Mouse (Mus musculus) heart, embryonic 14.5 days (tissue): ENCODE data around the gene Olfr728. TPM values are rescaled to one million over a fixed set of nuclear protein-coding genes. Genes with fewer than 3 reads are reported as not detected.

Source experiments
- ATAC-seq: fragments of 200-750 bp; cut with Nextera tagmentation; 2 replicates; pipeline ENCODE4 v1.8.0; 2017; ENCODE audit warnings: low read depth, moderate TSS enrichment; ENCODE audit not compliant: insufficient number of reproducible peaks, insufficient read depth, low FRiP score
- H3K27ac ChIP-seq, 2 experiments: fragments of 200-500 bp in 1 of 2; fragments of 300-500 bp in 1 of 2; sonication (generic) in 1 of 2; replicated peaks in 1 of 2; 2 replicates each; pipeline ENCODE4 v1.5.1; 2012 to 2014; ENCODE audit warnings: low read depth in 2 of 2, low read length in 2 of 2, control low read depth in 1 of 2, mild to moderate bottlenecking in 1 of 2, mixed read lengths in 1 of 2; ENCODE audit not compliant: control insufficient read depth in 1 of 2, insufficient read depth in 1 of 2
- H3K27me3 ChIP-seq: fragments of 300-500 bp; sonication (generic); 2 replicates; pipeline ENCODE4 v1.6.1; 2014; ENCODE audit warnings: mild to moderate bottlenecking, low read length, control low read depth; ENCODE audit not compliant: control insufficient read depth, insufficient read depth
- H3K36me3 ChIP-seq: fragments of 300-500 bp; sonication (generic); 2 replicates; pipeline ENCODE4 v1.6.1; 2014; ENCODE audit warnings: mild to moderate bottlenecking, control low read depth, low read length, mixed read lengths; ENCODE audit not compliant: control insufficient read depth, insufficient read depth
- H3K4me1 ChIP-seq, 2 experiments: fragments of 200-500 bp in 1 of 2; fragments of 300-500 bp in 1 of 2; sonication (generic) in 1 of 2; 2 replicates each; pipeline ENCODE4 v1.6.1; 2012 to 2014; ENCODE audit warnings: low read length in 2 of 2, control low read depth in 1 of 2, mixed read lengths in 1 of 2; ENCODE audit not compliant: control insufficient read depth in 2 of 2, insufficient read depth in 2 of 2
- H3K4me2 ChIP-seq: fragments of 300-500 bp; sonication (generic); 2 replicates; pipeline ENCODE4 v1.6.1; 2014; ENCODE audit warnings: mild to moderate bottlenecking, low read length
- H3K4me3 ChIP-seq, 2 experiments: fragments of 200-500 bp in 1 of 2; fragments of 300-500 bp in 1 of 2; sonication (generic) in 1 of 2; 2 replicates each; pipeline ENCODE4 v1.5.1; 2012 to 2014; ENCODE audit warnings: low read length in 2 of 2, mild to moderate bottlenecking in 2 of 2, control low read depth in 1 of 2, low read depth in 1 of 2, moderate library complexity in 1 of 2; ENCODE audit not compliant: control insufficient read depth in 1 of 2, insufficient read depth in 1 of 2
- H3K9ac ChIP-seq: fragments of 300-500 bp; sonication (generic); 2 replicates; pipeline ENCODE4 v1.6.1; 2014; ENCODE audit warnings: mild to moderate bottlenecking, low read length
- H3K9me3 ChIP-seq: fragments of 300-500 bp; sonication (generic); 2 replicates; pipeline ENCODE4 v1.6.1; 2016; ENCODE audit warnings: low read length, control low read depth; ENCODE audit not compliant: control insufficient read depth
- WGBS: fragments of 180-500 bp; shearing (Covaris S2); extraction: QIAGEN DNeasy Blood & Tissue Kit; methylation state at CpG from one replicate; pipeline ENCODE4 v1.1.7; 2014; 5-methylcytosine and 5-hydroxymethylcytosine counted together
- polyA plus RNA-seq: library from polyadenylated mRNA; unstranded; fragments of >200 nt; fragmentation: Nextera tagmentation; extraction: Ambion mirVana; gene quantifications from 2 replicates; pipeline ENCODE4 v1.2.1, GENCODE M21; 2014

Olfr728 gene
- polyA plus RNA-seq: not detected in 2 replicates

DNA sequence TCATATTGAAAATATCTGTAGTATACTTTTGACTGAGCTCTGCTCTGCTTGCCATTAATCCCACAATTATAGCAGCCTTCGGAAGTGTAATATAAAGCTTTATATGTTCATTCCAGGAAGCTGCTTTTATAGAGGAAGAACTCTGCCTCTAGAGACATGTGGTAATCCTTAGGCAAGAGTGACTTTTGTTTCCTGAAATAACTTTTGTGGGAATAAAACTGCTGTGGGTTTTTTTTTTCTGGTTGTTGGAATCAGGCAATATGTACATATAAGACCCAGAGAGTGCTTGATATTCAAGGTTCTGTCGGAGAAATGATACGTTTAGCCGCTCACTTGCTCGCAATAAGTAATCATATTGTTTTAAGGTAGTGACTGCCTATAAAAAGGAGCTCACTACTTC, at the start of gene Olfr728:
TSS of gene Olfr728 (minus strand) at position 101 of the 400 bp plus-strand sequence.
- H3K27ac ChIP-seq: no peak within 1 kb of the TSS
- no peak within 1 kb of the TSS for H3K4me2 ChIP-seq
- H3K9me3 ChIP-seq: no peaks in the 10 kb centered on the region
- H3K9ac ChIP-seq: no peak within 1 kb of the TSS
- ATAC-seq: no peak
- H3K36me3 ChIP-seq: no peaks in the 10 kb centered on the region
- WGBS: 83% methylated on average over 5 of the region's 5 CpGs
- no peak within 1 kb of the TSS for H3K4me3 ChIP-seq
- H3K27me3 ChIP-seq: no peaks in the 10 kb centered on the region
- no peaks in the 10 kb centered on the region for H3K4me1 ChIP-seq

DNA sequence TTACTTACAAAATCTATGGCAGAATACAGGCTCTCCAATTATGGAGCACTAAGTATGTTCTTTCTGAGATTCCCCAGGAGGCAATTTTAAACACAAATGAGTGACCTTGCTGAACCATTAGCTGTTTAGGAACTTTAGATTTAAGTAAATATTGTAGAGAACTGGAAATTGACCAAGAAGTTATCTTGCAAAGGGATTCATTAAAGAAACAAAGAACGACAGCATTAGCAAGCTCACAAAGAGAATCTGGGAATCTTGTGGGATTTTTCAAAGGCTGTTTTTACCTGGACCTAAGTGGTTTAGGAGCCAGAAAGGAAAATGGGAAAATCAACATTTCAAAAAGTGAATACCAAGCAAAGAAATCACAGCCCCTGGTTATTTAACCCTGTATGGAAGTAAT, 45.6 kb upstream of the Olfr728 start, which contains the start of gene Olfr730:
TSS of gene Olfr730 (minus strand) at position 101 of the 400 bp plus-strand sequence.
- no peaks in the 10 kb centered on the region for H3K4me1 ChIP-seq
- no peak for ATAC-seq
- 55% methylated on average over 1 of the region's 1 CpGs for WGBS

DNA sequence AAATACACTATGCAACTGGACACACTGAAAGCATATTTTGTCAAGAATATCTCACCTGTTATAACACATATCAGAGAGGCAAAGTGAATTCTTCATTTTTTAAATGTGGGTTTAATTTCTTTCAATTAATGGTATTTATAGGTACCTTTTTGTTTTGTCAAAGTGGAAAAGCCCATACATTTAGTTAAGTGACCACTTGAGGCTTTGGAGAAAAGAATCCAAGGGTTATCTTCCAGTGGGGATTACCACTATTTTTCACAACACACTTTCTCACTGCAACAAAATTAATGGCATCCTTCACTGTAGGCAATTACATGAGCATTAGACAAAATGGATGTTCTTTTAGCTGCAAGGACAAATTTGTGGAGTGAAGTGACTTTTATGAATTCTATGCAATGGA, 10.3 kb upstream of the Olfr728 start, which contains the start of gene Olfr729:
TSS of gene Olfr729 (minus strand) at position 101 of the 400 bp plus-strand sequence.
- no peaks in the 10 kb centered on the region for H3K36me3 ChIP-seq
- no peak within 1 kb of the TSS for H3K9ac ChIP-seq
- no peak within 1 kb of the TSS for H3K27ac ChIP-seq
- no peak within 1 kb of the TSS for H3K4me3 ChIP-seq
- no peak within 1 kb of the TSS for H3K4me2 ChIP-seq
- H3K4me1 ChIP-seq: no peaks in the 10 kb centered on the region
- no peaks in the 10 kb centered on the region for H3K27me3 ChIP-seq
- ATAC-seq: no peak
- no peaks in the 10 kb centered on the region for H3K9me3 ChIP-seq

More for the DNA sequence above, 45.6 kb upstream of the Olfr728 start, which contains the start of gene Olfr730:
- Histone ChIP-seq H3K4me3 (no peak within 1 kb of the TSS), H3K4me2 (no peak within 1 kb of the TSS), H3K9ac (no peak within 1 kb of the TSS), H3K27ac (no peak within 1 kb of the TSS), H3K27me3 (no peaks in the 10 kb centered on the region), H3K36me3 (no peaks in the 10 kb centered on the region), H3K9me3 (no peaks in the 10 kb centered on the region)

DNA sequence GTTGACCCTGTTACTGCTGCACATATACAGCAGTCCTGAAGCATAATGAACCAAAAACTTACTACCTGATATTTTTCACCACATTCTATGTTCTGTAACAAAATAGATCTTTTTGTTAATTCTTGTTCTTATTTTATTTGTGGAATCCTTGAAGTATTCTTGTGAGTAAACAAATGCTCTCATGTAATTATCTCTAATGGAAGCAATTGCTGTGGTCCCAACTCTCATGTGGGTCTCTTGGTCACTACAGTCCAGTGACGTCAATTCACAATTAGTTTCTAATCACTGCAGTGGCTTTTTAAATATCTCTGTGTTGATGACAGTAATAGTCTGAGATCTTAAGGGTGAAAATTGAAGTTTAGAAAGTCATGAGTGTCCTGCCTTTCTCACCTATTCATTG, 19.6 kb downstream of the Olfr728 start, which contains the start of gene Olfr727:
TSS of gene Olfr727 (plus strand) at position 301 of the 400 bp plus-strand sequence.
- ATAC-seq: no peak
- Histone ChIP-seq H3K4me2 (no peak within 1 kb of the TSS), H3K27me3 (no peaks in the 10 kb centered on the region), H3K9me3 (no peaks in the 10 kb centered on the region), H3K9ac (no peak within 1 kb of the TSS), H3K4me3 (no peak within 1 kb of the TSS), H3K36me3 (no peaks in the 10 kb centered on the region), H3K27ac (no peak within 1 kb of the TSS), H3K4me1 (no peaks in the 10 kb centered on the region)
- WGBS: 64% methylated on average over 1 of the region's 1 CpGs

DNA sequence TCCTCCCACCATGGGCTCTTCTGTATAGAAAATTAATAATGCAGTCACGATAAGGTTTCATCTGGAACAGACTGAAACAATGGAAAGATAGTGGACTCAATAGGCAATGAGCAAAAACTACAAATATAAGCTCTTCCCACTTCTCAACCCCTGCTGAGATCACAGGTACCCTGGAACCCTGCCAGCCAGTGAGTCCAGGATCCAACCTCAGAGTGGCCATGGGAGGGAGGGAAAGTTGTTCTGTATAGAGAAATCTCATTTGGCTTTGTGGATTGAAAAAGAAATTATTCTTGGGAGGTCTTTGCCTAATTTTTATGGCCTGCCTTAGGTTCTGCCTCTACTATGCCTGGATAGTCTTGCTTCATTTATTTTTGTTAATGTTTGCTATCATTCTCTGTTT, 51.6 kb downstream of the Olfr728 start, which contains the start of gene Olfr726:
TSS of gene Olfr726 (minus strand) at position 101 of the 400 bp plus-strand sequence.
- Histone ChIP-seq H3K9ac (no peak within 1 kb of the TSS), H3K27me3 (no peaks in the 10 kb centered on the region), H3K4me2 (no peak within 1 kb of the TSS), H3K27ac (no peak within 1 kb of the TSS), H3K4me3 (no peak within 1 kb of the TSS), H3K4me1 (no peaks in the 10 kb centered on the region), H3K36me3 (no peaks in the 10 kb centered on the region), H3K9me3 (no peaks in the 10 kb centered on the region)
- whole genome bisulfite sequencing: 56% methylated on average over 1 of the region's 1 CpGs
- no peak for ATAC-seq

Other genes with a start within 250 kb of the Olfr728 start
- gene Olfr722, start 240.7 kb downstream of the Olfr728 start, polyA plus RNA-seq: not detected in 2 replicates
- gene Olfr723, start 210.9 kb downstream of the Olfr728 start, polyA plus RNA-seq: not detected in 2 replicates
- gene Olfr724, start 179.4 kb downstream of the Olfr728 start, polyA plus RNA-seq: not detected in 2 replicates
- not detected in 2 replicates for gene Olfr725, start 102.3 kb downstream of the Olfr728 start, polyA plus RNA-seq
- gene Olfr726, start 51.7 kb downstream of the Olfr728 start, polyA plus RNA-seq: not detected in 2 replicates
- gene Olfr727, start 19.5 kb downstream of the Olfr728 start, polyA plus RNA-seq: not detected in 2 replicates
- not detected in 2 replicates for gene Olfr729, start 10.2 kb upstream of the Olfr728 start, polyA plus RNA-seq
- not detected in 2 replicates for gene Olfr730, start 45.5 kb upstream of the Olfr728 start, polyA plus RNA-seq
- not detected in 2 replicates for gene Olfr731, start 99.2 kb upstream of the Olfr728 start, polyA plus RNA-seq
- not detected in 2 replicates for gene Olfr732, start 141.5 kb upstream of the Olfr728 start, polyA plus RNA-seq
- gene Olfr733, start 158.8 kb upstream of the Olfr728 start, polyA plus RNA-seq: not detected in 2 replicates
- not detected in 2 replicates for gene Olfr734, start 184.1 kb upstream of the Olfr728 start, polyA plus RNA-seq
- gene Olfr735, start 206.2 kb upstream of the Olfr728 start, polyA plus RNA-seq: not detected in 2 replicates
- gene Tlr11, start 215.2 kb upstream of the Olfr728 start, polyA plus RNA-seq: not detected in 2 replicates
- gene Olfr736, start 238.5 kb upstream of the Olfr728 start, polyA plus RNA-seq: not detected in 2 replicates